Mouse (Mus musculus): ENCODE data around the gene 5730596B20Rik.

Gene 5730596B20Rik

DNA sequence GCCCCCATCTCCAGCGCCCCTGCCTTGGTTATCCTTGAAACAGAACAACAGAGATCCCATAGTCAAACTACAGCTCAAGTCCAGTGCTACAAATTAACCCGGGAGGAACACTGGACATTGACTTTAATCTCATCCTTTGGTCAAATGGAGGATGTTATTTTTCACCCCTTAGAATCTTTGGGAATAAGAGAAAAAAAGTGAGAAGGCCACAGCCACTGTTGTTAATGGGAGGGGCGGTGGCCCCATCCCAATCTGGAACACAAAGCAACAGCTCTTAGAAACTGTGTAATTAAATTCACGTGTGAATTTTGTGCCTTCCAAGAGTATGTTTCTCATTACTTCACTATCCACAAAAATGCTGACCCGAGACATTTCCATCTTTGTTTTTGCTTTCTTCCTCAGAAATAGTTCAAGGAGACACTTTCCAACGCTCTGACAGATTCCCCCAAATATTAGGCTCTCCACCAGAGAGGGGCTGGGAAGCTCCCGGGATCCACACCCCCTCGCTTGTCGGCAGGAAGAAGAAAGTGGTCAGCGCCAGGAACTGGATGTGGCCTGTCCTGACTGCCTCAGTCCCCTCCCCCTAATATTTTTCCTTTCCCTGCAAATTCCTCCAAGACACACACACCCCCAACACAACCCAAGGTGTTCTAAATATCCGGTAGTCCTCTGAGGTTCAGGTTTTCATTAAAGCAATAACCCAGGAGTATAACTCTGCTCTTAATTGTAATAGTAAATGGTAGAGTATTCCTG is 50.3 kb downstream of the 5730596B20Rik start:
- no peak for DNase-seq

DNA sequence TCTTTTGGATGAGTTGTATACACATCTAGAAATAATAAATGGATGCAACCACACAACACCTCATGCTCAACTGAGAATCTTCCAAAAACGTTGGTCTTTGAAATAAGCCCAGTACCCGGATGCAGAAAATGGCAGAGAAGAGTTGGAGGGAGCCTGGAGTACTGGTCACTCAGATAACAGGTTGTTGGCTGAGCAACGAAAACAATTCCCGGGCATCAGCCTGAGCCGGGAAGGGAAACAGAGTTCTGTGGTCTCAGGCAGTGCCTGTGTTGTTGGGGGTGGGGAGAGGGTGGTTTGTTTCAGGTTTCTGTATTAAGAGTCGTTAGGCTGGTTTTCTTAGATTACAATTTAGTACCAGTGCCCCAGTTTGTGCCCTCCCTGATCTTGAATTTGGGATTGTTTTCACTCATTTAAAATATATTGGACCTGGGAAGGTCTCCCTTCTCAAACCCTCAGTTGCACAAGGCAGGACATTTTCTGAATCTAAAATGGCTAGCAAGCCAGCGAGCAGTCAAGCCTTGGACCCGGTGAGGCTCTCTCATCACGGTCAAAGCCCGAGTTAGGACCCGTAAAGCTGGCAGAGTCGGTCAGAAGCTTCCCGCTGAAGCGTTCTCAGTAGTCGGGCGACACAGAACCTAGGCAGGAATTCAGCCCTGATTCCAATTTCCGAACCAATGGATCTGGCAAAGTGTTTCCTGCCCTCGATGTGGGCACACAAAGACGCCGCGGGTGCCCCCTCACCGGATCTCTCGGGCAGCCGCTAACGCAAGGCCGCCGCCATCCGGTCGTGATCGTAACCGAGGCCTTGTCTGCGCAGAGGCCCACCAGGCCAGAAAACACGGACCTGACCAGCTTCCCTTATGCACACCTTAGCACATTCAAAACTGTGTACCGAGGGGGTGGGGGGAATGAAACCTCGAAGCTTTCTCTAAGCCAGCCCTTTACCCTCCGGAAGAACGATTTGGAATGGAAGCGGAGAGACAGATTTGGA is 51.5 kb downstream of the 5730596B20Rik start:
- no peak for DNase-seq

GRCm38 (mm10) chr6:52229558-52230416 is 52.5 kb downstream of the 5730596B20Rik start:
- no peak for DNase-seq

All from cerebellum, adult 11 months (tissue).